Mouse (Mus musculus) forebrain, embryonic 11.5 days (tissue): ENCODE results near the gene Gm17482. TPM values are rescaled to one million over a fixed set of nuclear protein-coding genes. Genes with fewer than 3 reads are reported as not detected.

Source experiments
- ATAC-seq: fragments of 200-750 bp; cut with Nextera tagmentation; replicated peaks from 2 replicates; pipeline ENCODE4 v1.8.0; 2017; ENCODE audit warnings: moderate TSS enrichment; ENCODE audit not compliant: low FRiP score
- DNase-seq: peaks from one replicate; pipeline ENCODE4 v3.0.0-alpha.2; 2017; ENCODE audit warnings: low spot score
- H3K27ac ChIP-seq: fragments of 300-500 bp; sonication (generic); 2 replicates; pipeline ENCODE4 v1.5.1; 2014; ENCODE audit warnings: low read depth, low read length
- H3K27me3 ChIP-seq: fragments of 300-500 bp; sonication (generic); 2 replicates; pipeline ENCODE4 v1.6.1; 2014; ENCODE audit warnings: mild to moderate bottlenecking, low read length, mixed read lengths; ENCODE audit not compliant: control insufficient read depth, insufficient read depth
- H3K36me3 ChIP-seq: fragments of 300-500 bp; sonication (generic); 2 replicates; pipeline ENCODE4 v1.6.1; 2014; ENCODE audit warnings: mild to moderate bottlenecking, low read length, moderate library complexity, mixed read lengths; ENCODE audit not compliant: control insufficient read depth, insufficient read depth
- H3K4me1 ChIP-seq: fragments of 300-500 bp; sonication (generic); replicated peaks from 2 replicates; pipeline ENCODE4 v1.6.1; 2014; ENCODE audit warnings: low read length, mixed read lengths; ENCODE audit not compliant: control insufficient read depth, insufficient read depth
- H3K4me2 ChIP-seq: fragments of 300-500 bp; sonication (generic); 2 replicates; pipeline ENCODE4 v1.6.1; 2014; ENCODE audit warnings: low read depth, mild to moderate bottlenecking, low read length, moderate library complexity, mixed read lengths; ENCODE audit not compliant: severe bottlenecking
- H3K4me3 ChIP-seq: fragments of 300-500 bp; sonication (generic); 2 replicates; pipeline ENCODE4 v1.5.1; 2014; ENCODE audit warnings: low read depth, low read length
- H3K9ac ChIP-seq: fragments of 300-500 bp; sonication (generic); 2 replicates; pipeline ENCODE4 v1.6.1; 2014; ENCODE audit warnings: low read length
- H3K9me3 ChIP-seq: fragments of 300-500 bp; sonication (generic); 2 replicates; pipeline ENCODE4 v1.6.1; 2016; ENCODE audit warnings: low read length, mixed read lengths; ENCODE audit not compliant: control insufficient read depth
- WGBS: fragments of 180-500 bp; shearing (Covaris S2); extraction: QIAGEN DNeasy Blood & Tissue Kit; methylation state at CpG from one replicate; pipeline ENCODE4 v1.1.7; 2014; 5-methylcytosine and 5-hydroxymethylcytosine counted together
- polyA plus RNA-seq: library from polyadenylated mRNA; unstranded; fragments of >200 nt; fragmentation: Nextera tagmentation; extraction: Ambion mirVana; gene quantifications from 2 replicates; pipeline ENCODE4 v1.2.1, GENCODE M21; 2014

The Gm17482 gene
- polyA plus RNA-seq, 1 experiment from 2014 or later, result not detected

- no peaks in the 10 kb centered on the region for H3K27me3 ChIP-seq
- no peak overlapping the region for H3K4me2 ChIP-seq
- no peak overlapping the region for H3K4me3 ChIP-seq
- no peak overlapping the region for H3K9ac ChIP-seq
- no peak overlapping the region for H3K27ac ChIP-seq
- WGBS, result 77% methylated on average over 9 of the region's 9 CpGs
- no peaks in the 10 kb centered on the region for H3K9me3 ChIP-seq
- DNase-seq (no peak), ATAC-seq (no peak)
- H3K36me3 ChIP-seq, result no peaks in the 10 kb centered on the region
- H3K4me1 ChIP-seq, result no peaks in the 10 kb centered on the region
These were observed 47.6 kb downstream of the Gm17482 start for GRCm38 (mm10) chr6:115274705-115275104.

DNA sequence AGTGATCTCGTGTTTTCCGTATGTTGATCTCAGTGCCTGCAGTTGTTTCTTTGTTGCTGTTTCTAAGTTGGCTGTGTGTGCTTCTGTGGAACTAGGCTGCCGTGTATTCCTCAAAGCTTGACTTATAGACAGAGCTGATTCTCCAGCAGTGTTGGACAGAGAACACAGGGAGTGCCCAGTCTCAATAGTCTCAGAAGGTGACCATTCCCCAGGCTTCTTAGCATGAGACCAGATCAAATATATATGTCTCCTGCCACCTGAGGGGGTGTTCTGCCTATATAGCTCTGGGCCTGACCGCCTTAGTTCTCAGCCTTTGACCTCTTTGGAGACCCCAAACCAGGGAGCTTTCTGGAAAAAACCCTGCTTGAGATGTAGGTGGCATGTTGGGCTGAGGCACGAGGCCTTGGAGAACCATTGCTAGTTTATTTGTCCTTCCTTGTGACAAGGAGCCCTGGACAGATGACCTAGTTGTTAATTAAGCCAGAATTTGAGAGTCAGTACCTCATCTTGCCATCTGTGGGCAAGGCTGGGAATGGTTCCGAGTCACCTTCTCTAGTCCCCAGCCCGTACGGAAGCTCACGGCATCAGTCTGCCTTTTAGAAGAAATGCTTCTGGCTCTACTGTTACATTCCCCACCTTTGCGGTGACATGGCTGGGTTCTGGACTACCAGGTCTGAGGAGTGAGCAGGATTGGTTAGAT is 48.1 kb downstream of the Gm17482 start:
- Histone ChIP-seq H3K4me3 (no peak overlapping the region), H3K9me3 (no peaks in the 10 kb centered on the region), H3K4me1 (no peaks in the 10 kb centered on the region), H3K36me3 (no peaks in the 10 kb centered on the region), H3K27ac (no peak overlapping the region), H3K4me2 (no peak overlapping the region), H3K27me3 (no peaks in the 10 kb centered on the region), H3K9ac (no peak overlapping the region)
- WGBS, result 89% methylated on average over 10 of the region's 10 CpGs
- no peak for DNase-seq
- ATAC-seq, result no peak

DNA sequence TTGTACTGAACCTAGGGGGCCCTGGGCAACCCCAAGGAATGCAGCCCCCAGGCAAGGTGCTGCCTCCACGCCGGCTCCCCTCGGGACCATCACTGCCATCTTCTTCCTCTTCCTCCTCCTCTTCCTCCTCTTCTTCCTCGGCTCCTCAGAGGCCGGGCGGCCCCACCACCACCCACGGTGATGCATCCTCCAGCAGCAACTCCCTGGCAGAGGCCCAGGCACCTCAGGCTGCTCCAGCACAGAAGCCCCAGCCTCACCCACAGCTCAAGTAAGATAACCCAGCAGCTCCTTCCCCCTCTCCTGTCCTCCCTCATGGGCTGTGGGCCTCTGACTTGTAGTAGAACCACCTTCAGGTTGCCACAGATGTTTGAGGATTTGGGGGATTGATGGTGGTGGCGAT is 50.9 kb downstream of the Gm17482 start:
- 83% methylated on average over 8 of the region's 8 CpGs for WGBS

GRCm38 (mm10) chr6:115279639-115280038 is 52.5 kb downstream of the Gm17482 start:
- Histone ChIP-seq H3K9ac (no peak overlapping the region), H3K4me2 (no peak overlapping the region), H3K4me1 (no peaks in the 10 kb centered on the region), H3K36me3 (no peaks in the 10 kb centered on the region), H3K27me3 (no peaks in the 10 kb centered on the region), H3K4me3 (no peak overlapping the region), H3K27ac (no peak overlapping the region), H3K9me3 (no peaks in the 10 kb centered on the region)
- DNase-seq, result no peak
- 71% methylated on average over 2 of the region's 2 CpGs for WGBS
- ATAC-seq, result no peak

More for the DNA sequence above, 50.9 kb downstream of the Gm17482 start:
- no peak overlapping the region for H3K9ac ChIP-seq
- H3K36me3 ChIP-seq, result no peaks in the 10 kb centered on the region
- no peak overlapping the region for H3K4me2 ChIP-seq
- no peaks in the 10 kb centered on the region for H3K27me3 ChIP-seq
- no peak for DNase-seq
- no peak overlapping the region for H3K4me3 ChIP-seq
- no peaks in the 10 kb centered on the region for H3K4me1 ChIP-seq
- H3K27ac ChIP-seq, result no peak overlapping the region
- ATAC-seq, result no peak
- H3K9me3 ChIP-seq, result no peaks in the 10 kb centered on the region

DNA sequence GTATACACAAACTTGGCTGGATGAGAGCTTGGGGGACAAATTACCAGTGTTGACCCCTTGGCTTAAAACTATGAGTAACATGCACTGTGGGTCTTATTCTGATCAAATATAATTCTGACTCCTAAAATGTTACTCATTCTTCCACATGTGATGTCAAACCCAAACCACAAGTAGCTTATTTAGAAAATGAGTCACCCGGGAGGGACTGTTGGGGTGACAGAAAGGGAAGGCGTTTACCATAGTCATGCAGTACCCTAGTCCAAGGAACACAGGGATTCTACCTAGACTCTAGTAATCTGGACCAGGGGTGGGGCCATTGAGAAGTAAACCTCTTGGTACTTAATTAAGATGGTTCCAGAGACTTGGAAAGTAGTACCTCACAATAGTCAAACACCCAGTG is 57.0 kb downstream of the Gm17482 start:
- Histone ChIP-seq H3K4me1 (no peaks in the 10 kb centered on the region), H3K36me3 (no peaks in the 10 kb centered on the region), H3K27me3 (no peaks in the 10 kb centered on the region), H3K4me3 (no peak overlapping the region), H3K9me3 (no peaks in the 10 kb centered on the region), H3K4me2 (no peak overlapping the region), H3K27ac (no peak overlapping the region), H3K9ac (no peak overlapping the region)
- DNase-seq (no peak), ATAC-seq (no peak)
- 84% methylated on average over 2 of the region's 2 CpGs for WGBS

- no peak overlapping the region for H3K9ac ChIP-seq
- WGBS, result 88% methylated on average over 6 of the region's 6 CpGs
- H3K36me3 ChIP-seq, result no peaks in the 10 kb centered on the region
- DNase-seq (no peak), ATAC-seq (no peak)
- H3K4me1 ChIP-seq, result no peaks in the 10 kb centered on the region
- H3K9me3 ChIP-seq, result no peaks in the 10 kb centered on the region
- H3K4me2 ChIP-seq, result no peak overlapping the region
- H3K27ac ChIP-seq, result no peak overlapping the region
- no peaks in the 10 kb centered on the region for H3K27me3 ChIP-seq
- H3K4me3 ChIP-seq, result no peak overlapping the region
These were observed 59.3 kb downstream of the Gm17482 start for GRCm38 (mm10) chr6:115286441-115286840.

- H3K4me2 ChIP-seq, result no peak overlapping the region
- no peak overlapping the region for H3K9ac ChIP-seq
- no peak overlapping the region for H3K27ac ChIP-seq
- DNase-seq (no peak), ATAC-seq (no peak)
- no peaks in the 10 kb centered on the region for H3K27me3 ChIP-seq
- no peaks in the 10 kb centered on the region for H3K36me3 ChIP-seq
- no peaks in the 10 kb centered on the region for H3K4me1 ChIP-seq
- H3K4me3 ChIP-seq, result no peak overlapping the region
- H3K9me3 ChIP-seq, result no peaks in the 10 kb centered on the region
- WGBS, result 90% methylated on average over 3 of the region's 3 CpGs
These were observed 61.1 kb downstream of the Gm17482 start for GRCm38 (mm10) chr6:115288223-115288622.

DNA sequence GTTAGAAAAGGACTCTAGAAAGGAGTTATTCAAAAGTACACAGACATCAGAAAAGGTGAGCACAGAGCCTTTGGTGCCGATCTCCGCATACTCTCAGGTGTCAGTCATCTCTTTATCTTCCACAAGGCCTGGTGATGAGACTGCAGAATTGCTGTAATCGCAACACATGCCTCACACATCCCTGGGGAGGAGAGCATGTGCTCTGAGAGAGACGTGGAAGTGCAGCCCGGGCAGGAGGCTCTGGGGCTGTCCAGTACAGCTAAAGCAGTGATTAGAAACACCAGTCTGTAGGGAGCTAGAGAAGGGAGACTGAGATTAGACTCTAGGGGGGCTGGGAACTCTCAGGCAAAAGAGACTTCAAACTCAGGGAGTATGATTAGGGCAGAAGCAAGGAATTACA is 63.4 kb downstream of the Gm17482 start:
- H3K4me2 ChIP-seq, result no peak overlapping the region
- no peak overlapping the region for H3K4me3 ChIP-seq
- H3K9me3 ChIP-seq, result no peaks in the 10 kb centered on the region
- 81% methylated on average over 5 of the region's 5 CpGs for WGBS
- no peak overlapping the region for H3K27ac ChIP-seq
- H3K9ac ChIP-seq, result no peak overlapping the region
- H3K4me1 ChIP-seq, result no peaks in the 10 kb centered on the region
- DNase-seq (no peak), ATAC-seq (no peak)
- no peaks in the 10 kb centered on the region for H3K27me3 ChIP-seq
- H3K36me3 ChIP-seq, result no peaks in the 10 kb centered on the region

- Histone ChIP-seq H3K9ac (no peak overlapping the region), H3K4me2 (no peak overlapping the region)
- 92% methylated on average over 2 of the region's 2 CpGs for WGBS
These were observed 63.9 kb downstream of the Gm17482 start for GRCm38 (mm10) chr6:115291068-115291467.

More at GRCm38 (mm10) chr6:115291068-115291467, 63.9 kb downstream of the Gm17482 start:
- Histone ChIP-seq H3K27ac (no peak overlapping the region), H3K4me3 (no peak overlapping the region), H3K27me3 (no peaks in the 10 kb centered on the region), H3K4me1 (no peaks in the 10 kb centered on the region), H3K9me3 (no peaks in the 10 kb centered on the region), H3K36me3 (no peaks in the 10 kb centered on the region)
- ATAC-seq, result no peak
- DNase-seq, result no peak
